In the genomic region with DNA sequence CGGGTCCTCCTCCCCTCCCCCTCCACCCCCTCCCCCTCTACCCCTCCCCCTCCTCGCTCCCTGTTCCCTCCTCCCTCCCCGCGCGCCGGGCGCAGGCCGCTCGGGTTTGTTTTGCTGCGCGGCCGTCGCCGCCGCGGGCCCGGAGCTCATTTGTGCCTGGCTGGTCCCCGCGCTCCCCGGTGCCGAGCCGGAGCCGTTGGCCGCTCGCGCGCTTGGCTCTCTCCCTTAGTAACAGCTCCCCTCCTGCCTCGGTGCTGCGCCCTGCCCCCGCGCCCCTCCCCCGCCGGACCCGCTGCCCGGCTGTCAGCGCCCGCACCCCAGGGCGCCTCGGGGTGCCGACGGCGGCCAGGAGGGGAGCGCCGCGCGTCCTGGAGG, we compare ENCODE assay signal across 8 mouse cellular contexts. TPM values are rescaled to one million over a fixed set of nuclear protein-coding genes. Genes with fewer than 3 reads are reported as not detected.
A peak's percentile ranks its signal among the peaks of the same experiment; 100 is the strongest.
DNase-seq lines count a peak whose midpoint lies in the region; TF ChIP-seq lines count a peak whose summit lies in the region.

Tbl1xr1 (plus strand) TSS at position 92 of the 375 bp plus-strand sequence.

- peak; percentile 85 for DNase-seq in MEL (ENCODE audit: low read depth, low spot score)
- peak; percentile 96 for DNase-seq in cerebellum, adult 8-10 months
- DNase-seq in frontal cortex, adult 2 months (ENCODE audit: extremely low spot score in 1 of 2, low spot score in 1 of 2): peak; percentile 83 to 92
- DNase-seq in hindbrain, embryonic 10.5 days (ENCODE audit: low spot score): peak; percentile 94
- DNase-seq in layer of hippocampus, adult 9-11 months: peak; percentile 95
- peak; percentile 96 for DNase-seq in lung, postnatal 10 days
- DNase-seq in retina, adult 2 months (ENCODE audit: low read depth, low spot score): peak; percentile 80
- peak; percentile 95 to 97 for DNase-seq in thymus, postnatal 36 days

- peaks cover 2 to 31% of the 10 kb centered on the region in 2 experiments; a peak in 3 of 4 replicates for H3K4me1 ChIP-seq in MEL (ENCODE audit: control insufficient read depth in 1 of 2, insufficient read depth in 2 of 2, low read length in 2 of 2)
- H3K4me1 ChIP-seq in hindbrain, embryonic 10.5 days (replicated peaks): peaks cover 33% of the 10 kb centered on the region

- peak within 1 kb of the TSS; percentile 99 for H3K9ac ChIP-seq in MEL (ENCODE audit: control insufficient read depth, low read depth, low read length, poor library complexity, severe bottlenecking)

- H3K9me3 ChIP-seq in MEL (replicated peaks; ENCODE audit: insufficient read depth, low read length): no peaks in the 10 kb centered on the region
- H3K9me3 ChIP-seq in hindbrain, embryonic 10.5 days: no peaks in the 10 kb centered on the region

- H3K27ac ChIP-seq in MEL (ENCODE audit: control insufficient read depth, low read depth, low read length): peak within 1 kb of the TSS; percentile 86
- H3K27ac ChIP-seq in hindbrain, embryonic 10.5 days: peak within 1 kb of the TSS; percentile 100

- peaks cover 2 to 33% of the 10 kb centered on the region in 2 experiments; a peak in 3 of 4 replicates for H3K36me3 ChIP-seq in MEL (ENCODE audit: control insufficient read depth in 1 of 2, insufficient read depth in 2 of 2, low read length in 2 of 2)
- H3K36me3 ChIP-seq in hindbrain, embryonic 10.5 days: peaks cover 15% of the 10 kb centered on the region

- 0 out of 6 replicates have a peak, but pooled peaks of 1 of the 3 experiments have one; percentile 6 for TF ChIP-seq CTCF in MEL (IDR thresholded peaks at IDR 0.05 in 2 of 3, conservative IDR thresholded peaks at IDR 0.05 in 1 of 3; ENCODE audit: control insufficient read depth in 1 of 3, insufficient read depth in 1 of 3, low read depth in 2 of 3, low read length in 3 of 3, poor library complexity in 1 of 3, severe bottlenecking in 1 of 3)

- TF ChIP-seq POLR2A in MEL (IDR thresholded peaks at IDR 0.05; ENCODE audit: control insufficient read depth in 1 of 2, insufficient read depth in 1 of 2, low read depth in 1 of 2, low read length in 2 of 2, poor library complexity in 1 of 2): no peak; a peak in 1 of 4 replicates

- H3K79me2 ChIP-seq in MEL (ENCODE audit: control insufficient read depth, insufficient read depth, low read length, poor library complexity): peaks cover 44% of the 10 kb centered on the region

- peak; percentile 11 for TF ChIP-seq RAD21 in MEL (IDR thresholded peaks at IDR 0.05; ENCODE audit: low read depth, low read length)

- peak within 1 kb of the TSS; percentile 82 to 83 for H3K4me3 ChIP-seq in MEL (ENCODE audit: control insufficient read depth in 1 of 2, insufficient read depth in 1 of 2, low read depth in 2 of 2, low read length in 2 of 2)
- peak within 1 kb of the TSS; percentile 90 for H3K4me3 ChIP-seq in hindbrain, embryonic 10.5 days

- no peaks in the 10 kb centered on the region for H3K27me3 ChIP-seq in MEL (ENCODE audit: control insufficient read depth in 1 of 2, insufficient read depth in 2 of 2, low read length in 2 of 2)
- no peaks in the 10 kb centered on the region for H3K27me3 ChIP-seq in hindbrain, embryonic 10.5 days (ENCODE audit: insufficient read depth, poor library complexity, severe bottlenecking)

- 0% methylated on average over 35 of the region's 46 CpGs for WGBS in hindbrain, embryonic 10.5 days

- peak in 1 of 2 experiments; percentile 79; a peak in 2 of 4 replicates for TF ChIP-seq EP300 in MEL (IDR thresholded peaks at IDR 0.05; ENCODE audit: low read depth in 1 of 2, low read length in 2 of 2)

TF ChIP-seq in MEL, 35 proteins besides CTCF, POLR2A, EP300 and RAD21:
- TF ChIP-seq HCFC1 (IDR thresholded peaks at IDR 0.05; ENCODE audit: low read depth, low read length) (peak; percentile 60; the same call in 1 of the 2 replicates), ZNF384 (IDR thresholded peaks at IDR 0.05; ENCODE audit: low read depth, low read length) (0 out of 2 replicates have a peak, but pooled peaks have one; percentile 52), ZMIZ1 (IDR thresholded peaks at IDR 0.05; ENCODE audit: low read depth, low read length) (no peak), MYC (IDR thresholded peaks at IDR 0.05; ENCODE audit: low read depth, low read length) (no peak), KAT2A (conservative IDR thresholded peaks at IDR 0.05; ENCODE audit: low read depth, low read length) (no peak; the same call in 1 of the 2 replicates), SMC3 (IDR thresholded peaks at IDR 0.05; ENCODE audit: low read depth, low read length) (peak; percentile 34; the same call in 1 of the 2 replicates), JUND (IDR thresholded peaks at IDR 0.05; ENCODE audit: low read depth, low read length) (no peak), MYB (IDR thresholded peaks at IDR 0.05; ENCODE audit: low read depth, low read length) (peak; percentile 79), MAZ (IDR thresholded peaks at IDR 0.05; ENCODE audit: low read depth, low read length) (no peak), MAX (IDR thresholded peaks at IDR 0.05; ENCODE audit: low read length) (no peak), ZC3H11A (IDR thresholded peaks at IDR 0.05; ENCODE audit: low read depth, low read length) (peak; percentile 22; the same call in 1 of the 2 replicates), MAFK (IDR thresholded peaks at IDR 0.05; ENCODE audit: borderline replicate concordance, low read depth, low read length) (no peak), USF2 (IDR thresholded peaks at IDR 0.05; ENCODE audit: borderline replicate concordance in 1 of 2, insufficient read depth in 1 of 2, low read depth in 1 of 2, low read length in 2 of 2) (no peak), MXI1 (IDR thresholded peaks at IDR 0.05; ENCODE audit: low read depth, low read length) (no peak), CHD2 (IDR thresholded peaks at IDR 0.05; ENCODE audit: low read length) (no peak; the same call in 1 of the 2 replicates), ZKSCAN1 (IDR thresholded peaks at IDR 0.05; ENCODE audit: low read depth, low read length) (peak; percentile 41; the same call in 1 of the 2 replicates), USF1 (IDR thresholded peaks at IDR 0.05; ENCODE audit: low read depth, low read length) (no peak), TAL1 (IDR thresholded peaks at IDR 0.05; ENCODE audit: low read length) (no peak), TCF12 (IDR thresholded peaks at IDR 0.05; ENCODE audit: low read depth, low read length) (peak; percentile 55; the same call in 1 of the 2 replicates), POLR2AphosphoS5 (IDR thresholded peaks at IDR 0.05; ENCODE audit: borderline replicate concordance, low read depth, low read length) (no peak), UBTF (IDR thresholded peaks at IDR 0.05; ENCODE audit: borderline replicate concordance, insufficient read depth, low read depth, low read length) (no peak), CHD1 (IDR thresholded peaks at IDR 0.05; ENCODE audit: low read depth, low read length) (no peak), SIN3A (IDR thresholded peaks at IDR 0.05; ENCODE audit: low read length) (peak; percentile 80), MEF2A (IDR thresholded peaks at IDR 0.05; ENCODE audit: extremely low read depth, insufficient replicate concordance, low read depth, low read length, poor library complexity, severe bottlenecking) (no peak), NELFE (IDR thresholded peaks at IDR 0.05; ENCODE audit: low read depth, low read length) (no peak; the same call in 1 of the 2 replicates), BHLHE40 (IDR thresholded peaks at IDR 0.05; ENCODE audit: borderline replicate concordance, low read depth, low read length) (no peak), RCOR1 (IDR thresholded peaks at IDR 0.05; ENCODE audit: low read depth, low read length) (no peak), POLR2AphosphoS2 (IDR thresholded peaks at IDR 0.05; ENCODE audit: low read length) (no peak), TBP (IDR thresholded peaks at IDR 0.05; ENCODE audit: low read depth, low read length) (no peak), GABPA (IDR thresholded peaks at IDR 0.05; ENCODE audit: low read depth, low read length) (no peak), ETS1 (IDR thresholded peaks at IDR 0.05; ENCODE audit: low read depth, low read length) (peak; percentile 63; the same call in 1 of the 2 replicates), NRF1 (IDR thresholded peaks at IDR 0.05; ENCODE audit: insufficient read depth, low read depth, low read length, poor library complexity, severe bottlenecking) (no peak), GATA1 (IDR thresholded peaks at IDR 0.05; ENCODE audit: low read depth, low read length) (no peak), E2F4 (IDR thresholded peaks at IDR 0.05; ENCODE audit: borderline replicate concordance, low read depth, low read length) (no peak), ELF1 (IDR thresholded peaks at IDR 0.05; ENCODE audit: low read depth, low read length) (no peak)

RNA-seq across cellular contexts. Expression of gene Tbl1xr1, which starts in this region (rescaled TPM):
- 45.6 and 58.2 TPM in 2 replicates for total RNA-seq in MEL (2012; rRNA removed)
- polyA plus RNA-seq in MEL (2012; ENCODE audit: insufficient read depth in 1 of 2, insufficient read length in 2 of 2, low read depth in 1 of 2, low replicate concordance in 2 of 2, missing spikeins in 1 of 2): 100 to 1,000 TPM in 1 of 2 experiments, 10 to 100 TPM in 1; 33.9 to 185 TPM
- 43.1 and 46.5 TPM in 2 replicates for polyA plus RNA-seq in frontal cortex, adult 2 months (2012; rRNA removed)
- 19.7 and 26.5 TPM in 2 replicates for polyA plus RNA-seq in hindbrain, embryonic 10.5 days (2016; fragmentation: Nextera tagmentation; extraction: Ambion mirVana)

Comparison
In these comparisons a context has a peak if more than half of its experiments do, and no peak if none do; other contexts are left out.
1. Peak in every context shown above with its lines: DNase-seq, H3K4me3 ChIP-seq and H3K27ac ChIP-seq.